Mouse (Mus musculus) kidney, postnatal 4 days (tissue): ENCODE results near the gene Atxn2.
"Not testable (repeated sequence)": the region's sequence is repeated elsewhere in the genome, so short reads cannot be mapped to it uniquely, and the experiment has no call there.

Experiments used
- DNase-seq, 2 experiments: peaks; one replicate each; pipeline ENCODE4 v3.0.0; 2021; ENCODE audit warnings: mixed read lengths in 2 of 2

Gene Atxn2

DNA sequence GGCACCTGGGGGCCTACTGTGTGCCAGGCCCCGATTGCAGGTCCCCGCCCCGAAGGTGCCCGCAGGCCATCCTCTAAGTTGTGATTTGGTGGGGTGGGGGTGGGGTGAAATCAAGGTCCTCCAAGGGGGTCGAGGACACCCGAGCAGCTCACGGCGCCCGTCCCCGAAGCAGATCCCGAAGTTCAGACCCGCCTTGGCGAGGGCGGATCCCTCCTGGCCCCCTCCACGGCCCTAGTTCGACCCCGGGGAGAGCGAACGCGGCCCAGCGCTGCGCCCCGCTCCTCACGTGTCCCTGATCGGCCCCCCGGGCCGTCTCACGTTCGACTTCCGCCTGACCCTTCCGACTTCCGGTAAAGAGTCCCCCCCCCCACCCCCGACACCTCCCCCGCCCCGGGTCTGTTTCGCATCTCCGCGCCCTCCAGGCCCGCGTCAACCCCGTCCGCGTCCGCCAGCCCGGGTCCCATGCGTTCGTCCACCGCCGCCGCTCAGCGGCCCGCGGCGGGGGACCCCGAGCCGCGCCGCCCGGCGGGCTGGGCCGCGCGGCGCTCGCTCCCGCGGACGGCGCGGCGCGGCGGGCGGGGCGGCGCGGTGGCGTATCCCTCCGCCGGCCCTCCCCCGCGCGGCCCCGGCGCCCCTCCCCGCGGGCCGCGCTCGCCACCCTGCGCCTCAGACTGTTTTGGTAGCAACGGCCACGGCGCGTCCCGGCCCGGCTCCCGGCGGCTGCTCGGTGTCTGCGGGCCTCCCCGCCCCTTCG, at the start of gene Atxn2:
TSS of gene Atxn2 (plus strand) at position 164 of the 754 bp plus-strand sequence.
- DNase-seq = peak; percentile 87 to 93

- no peak for DNase-seq
Measured at GRCm38 (mm10) chr5:121661494-121661893, 49.6 kb upstream of the Atxn2 start.

DNA sequence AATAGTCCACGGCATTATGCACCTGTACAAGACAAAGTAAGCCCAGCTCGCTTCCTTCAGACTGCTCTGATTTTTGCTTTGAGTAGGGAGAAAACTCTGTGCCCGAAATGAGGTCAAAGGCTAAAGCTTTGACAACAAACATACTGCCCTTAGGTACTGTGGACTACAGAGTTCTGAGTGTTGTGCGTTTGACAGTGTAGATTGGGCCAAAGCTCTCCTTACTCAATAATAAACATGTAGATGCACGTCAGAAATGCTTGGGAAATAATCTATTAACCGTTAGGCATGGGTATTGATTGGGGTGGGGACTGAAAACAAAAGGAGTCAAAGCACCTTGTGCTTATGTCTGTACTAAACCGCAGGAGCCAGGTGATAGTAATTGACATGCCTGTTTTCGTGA, 47.7 kb upstream of the Atxn2 start:
- DNase-seq = no peak

GRCm38 (mm10) chr5:121664078-121664477, 47.1 kb upstream of the Atxn2 start:
- no peak for DNase-seq

GRCm38 (mm10) chr5:121664971-121665370, 46.2 kb upstream of the Atxn2 start:
- DNase-seq = no peak

DNA sequence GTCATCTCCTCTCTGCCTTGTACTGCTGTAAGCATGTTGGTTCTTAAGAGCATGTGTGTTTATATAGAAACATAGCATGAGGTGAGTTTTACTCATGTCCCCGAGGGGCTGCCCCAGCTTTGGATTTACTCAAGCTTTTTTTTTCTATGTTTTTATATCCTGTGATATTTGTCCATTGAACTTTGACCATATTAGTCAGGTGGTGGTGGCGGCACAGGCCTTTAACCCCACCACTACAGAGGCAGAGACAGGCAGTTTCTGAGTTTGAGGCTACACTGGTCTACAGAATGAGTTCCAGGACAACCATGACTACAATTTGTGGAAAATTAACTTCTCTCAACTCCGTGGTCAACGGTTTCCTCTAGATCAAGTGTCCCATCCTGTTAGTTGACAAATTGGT, 44.1 kb upstream of the Atxn2 start:
- DNase-seq = no peak

DNA sequence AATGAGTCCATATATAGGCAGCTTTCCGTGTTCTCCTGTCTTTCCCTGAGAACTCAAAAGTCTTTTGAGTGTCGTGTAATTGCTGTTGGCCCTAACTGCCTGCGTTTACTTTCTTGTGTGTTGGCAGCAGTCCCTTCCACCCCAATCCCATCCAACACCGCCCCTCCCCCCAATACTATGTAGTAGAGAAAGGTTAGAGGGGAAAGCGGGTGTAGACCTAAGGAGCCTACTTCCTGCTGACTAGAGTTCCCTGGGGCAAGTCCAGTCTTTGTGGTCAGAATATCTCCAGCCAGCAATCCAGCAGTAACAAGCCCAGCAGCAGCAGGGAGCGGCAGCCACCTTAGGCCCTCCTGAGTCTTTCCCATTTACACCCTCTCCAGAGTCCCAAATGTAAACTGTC, 42.7 kb upstream of the Atxn2 start:
- no peak for DNase-seq

- DNase-seq = peak; percentile 52 to 58
Measured at GRCm38 (mm10) chr5:121670412-121670811, 40.7 kb upstream of the Atxn2 start.

- DNase-seq = no peak
Measured at GRCm38 (mm10) chr5:121682250-121682649, 28.9 kb upstream of the Atxn2 start.

- no peak for DNase-seq
Measured at GRCm38 (mm10) chr5:121685495-121685894, 25.6 kb upstream of the Atxn2 start.

DNA sequence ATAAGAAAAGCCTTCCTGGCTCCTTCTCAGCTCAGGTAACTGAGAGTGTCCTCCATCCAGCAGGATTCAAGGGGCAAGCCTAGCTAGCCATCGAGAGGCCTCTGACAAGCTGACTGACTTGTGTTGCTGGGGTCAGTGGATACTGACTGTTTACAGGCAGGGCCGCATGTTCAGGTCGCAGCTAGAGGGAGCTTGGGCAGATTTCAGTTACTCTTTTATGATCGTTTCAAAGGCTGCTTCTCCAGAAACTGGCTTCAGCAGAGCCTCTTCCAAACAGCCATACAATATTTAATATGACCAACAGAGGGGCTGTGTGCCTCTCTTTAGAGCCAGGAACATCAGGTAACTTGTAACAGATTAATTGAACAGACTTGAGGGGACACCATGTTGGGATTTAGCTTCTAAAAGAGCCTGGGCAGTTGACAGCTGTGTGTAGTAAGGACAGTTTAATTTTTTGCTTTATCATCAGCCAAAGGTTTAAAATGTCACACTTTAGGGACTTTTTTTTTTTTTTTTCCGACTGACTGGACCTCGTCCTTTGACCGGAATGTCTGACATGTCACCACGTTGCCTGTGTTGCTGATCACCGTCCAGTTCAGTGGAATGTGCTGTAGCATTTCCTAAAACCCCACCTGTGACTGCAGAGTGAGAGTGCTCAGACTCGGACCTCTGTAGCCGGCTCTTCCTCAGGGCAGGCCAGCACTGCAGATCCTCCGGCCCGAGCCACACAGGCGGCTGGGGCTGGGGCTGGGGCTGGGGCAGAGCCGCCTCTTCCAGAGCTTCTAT, 24.8 kb upstream of the Atxn2 start:
- DNase-seq = peak in 1 of 2 experiments; percentile 26

GRCm38 (mm10) chr5:121690482-121691211, 20.5 kb upstream of the Atxn2 start:
- DNase-seq = peak; percentile 41 to 61

- not testable (repeated sequence) for DNase-seq
Measured at GRCm38 (mm10) chr5:121691436-121691835, 19.7 kb upstream of the Atxn2 start.

- DNase-seq = no peak
Measured at GRCm38 (mm10) chr5:121692897-121693296, 18.2 kb upstream of the Atxn2 start.

- no peak for DNase-seq
Measured at GRCm38 (mm10) chr5:121696761-121697160, 14.4 kb upstream of the Atxn2 start.

- DNase-seq = no peak
Measured at GRCm38 (mm10) chr5:121699891-121700290, 11.2 kb upstream of the Atxn2 start.

DNA sequence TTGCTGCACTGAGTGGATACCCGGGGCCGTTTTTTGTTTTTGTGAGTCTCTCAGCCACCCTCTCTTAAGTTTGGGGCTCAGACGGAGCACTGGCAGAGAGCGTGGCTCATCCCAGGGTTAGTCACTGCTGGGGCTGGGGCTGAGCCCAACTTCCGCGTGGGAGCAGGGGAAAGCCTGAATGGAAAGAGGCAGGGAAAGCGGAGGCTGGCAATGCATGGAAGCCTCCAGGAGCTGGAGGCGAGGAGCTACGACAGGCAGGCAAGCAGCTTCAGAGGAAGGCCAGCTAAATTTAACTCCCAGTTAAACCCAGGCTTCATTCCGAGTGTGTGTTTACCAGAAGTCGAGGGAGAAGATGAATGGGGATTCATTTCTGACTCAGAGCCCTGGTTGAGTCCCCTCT, 10.6 kb upstream of the Atxn2 start:
- peak; percentile 33 to 34 for DNase-seq

GRCm38 (mm10) chr5:121701111-121701769, 9.9 kb upstream of the Atxn2 start:
- DNase-seq = no peak

DNA sequence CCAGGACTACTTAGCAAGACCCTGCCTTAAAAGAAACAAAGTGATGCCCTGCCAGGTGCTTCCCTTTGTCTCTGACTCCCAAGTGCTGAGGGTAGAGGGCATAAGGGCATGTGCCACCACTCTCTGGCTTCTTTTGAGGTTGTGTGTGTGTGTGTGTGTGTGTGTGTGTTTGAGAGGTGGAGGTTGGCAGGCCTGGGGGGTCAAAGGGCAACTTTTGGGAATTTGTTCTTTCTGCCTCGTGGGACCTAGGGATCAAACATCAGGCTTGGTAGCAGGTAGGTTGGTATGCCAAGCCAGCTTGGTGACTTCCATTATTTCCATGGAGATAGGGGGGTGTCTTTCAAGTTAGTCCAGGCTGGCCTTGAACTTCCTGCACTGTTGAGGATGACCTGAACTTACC, 7.8 kb upstream of the Atxn2 start:
- DNase-seq = no peak

DNA sequence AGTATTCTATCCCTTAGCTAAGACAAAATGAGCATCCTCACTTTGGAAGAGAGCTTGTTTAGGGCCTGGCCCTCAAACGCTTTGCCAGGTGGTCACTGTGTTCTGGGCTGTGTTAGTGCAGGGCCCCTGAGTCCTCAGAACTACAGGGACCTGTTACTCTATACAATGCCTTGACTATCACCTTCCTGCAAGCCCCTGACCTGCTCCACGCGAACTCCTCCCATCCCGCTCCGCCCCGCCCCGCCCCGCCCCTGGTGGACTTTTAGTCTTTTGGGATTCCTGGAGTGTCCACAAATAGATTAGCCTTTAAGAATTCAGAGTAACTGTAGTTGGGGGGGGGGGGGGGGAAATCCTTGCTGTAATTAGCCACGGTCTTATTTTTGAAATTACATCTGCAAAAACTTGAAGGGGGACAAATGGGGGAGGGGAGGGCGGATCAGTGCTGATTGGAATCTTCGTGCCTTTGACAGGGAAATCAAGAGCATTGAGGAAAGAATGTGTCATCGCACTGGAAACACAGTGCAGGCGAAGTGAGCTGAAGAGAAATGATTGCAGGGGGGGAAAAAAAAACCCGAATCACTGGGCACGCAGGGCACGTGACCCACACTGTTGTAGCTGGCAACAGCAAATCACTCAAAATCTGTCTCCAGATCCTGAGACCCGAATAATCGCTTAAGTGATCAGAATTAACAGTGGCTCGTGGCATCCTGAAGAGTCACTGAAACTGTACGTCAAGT, 6.5 kb upstream of the Atxn2 start:
- peak in 1 of 2 experiments; percentile 36 for DNase-seq

GRCm38 (mm10) chr5:121710402-121710801, 735 bp upstream of the Atxn2 start:
- no peak for DNase-seq

DNA sequence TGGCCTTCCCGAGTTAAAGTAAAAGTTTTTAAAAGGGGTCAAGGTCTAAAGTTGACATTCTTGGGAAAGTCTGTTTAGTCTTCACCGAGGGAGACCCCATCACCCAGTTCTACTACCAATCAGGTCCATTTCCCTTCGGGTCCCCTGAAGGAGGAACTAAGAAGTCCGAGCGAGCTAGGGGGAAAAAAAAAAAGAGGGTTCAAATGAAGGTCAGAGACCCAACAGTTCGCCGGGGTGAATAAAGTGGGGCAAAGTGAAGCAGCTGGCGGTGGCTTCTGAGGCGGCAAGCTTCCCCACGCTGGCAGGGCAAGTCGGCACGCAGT, 325 bp upstream of the Atxn2 start:
- DNase-seq = no peak

GRCm38 (mm10) chr5:121711928-121712231, 743 bp downstream of the Atxn2 start:
- no peak for DNase-seq
